Mouse (Mus musculus): ENCODE measurements around the gene Tlx2.

- no peak for TF ChIP-seq POLR2A (IDR thresholded peaks at IDR 0.05; ENCODE audit: borderline replicate concordance, low read depth, low read length)
- no peak for TF ChIP-seq CTCF (IDR thresholded peaks at IDR 0.05; ENCODE audit: low read depth, low read length)
These were observed 46.3 kb downstream of the Tlx2 start for GRCm38 (mm10) chr6:83023786-83024185.

Measured in bone marrow macrophage, adult 2 months (primary cell).